Comparison of ENCODE assay signal across 7 mouse cellular contexts in genomic region chr4:123686368-123687024, GRCm38 (mm10). TPM values are rescaled to one million over a fixed set of nuclear protein-coding genes. Genes with fewer than 3 reads are reported as not detected.
DNase-seq lines count a peak whose midpoint lies in the region; ATAC-seq lines count a peak whose summit lies in the region.

No protein-coding gene starts in this region.

- peaks cover 17% of the 10 kb centered on the region for H3K4me1 ChIP-seq in forebrain, embryonic 12.5 days
- H3K4me1 ChIP-seq in intestine, embryonic 16.5 days (ENCODE audit: control insufficient read depth, insufficient read depth, low read length): peaks cover 14% of the 10 kb centered on the region

- H3K9me3 ChIP-seq in forebrain, embryonic 12.5 days: no peaks in the 10 kb centered on the region
- no peaks in the 10 kb centered on the region for H3K9me3 ChIP-seq in intestine, embryonic 16.5 days (ENCODE audit: control insufficient read depth, low read length)

- H3K4me3 ChIP-seq in forebrain, embryonic 12.5 days (replicated peaks): peak overlapping the region; percentile 83
- peak overlapping the region; percentile 82 for H3K4me3 ChIP-seq in intestine, embryonic 16.5 days (ENCODE audit: low read length)

- WGBS in forebrain, embryonic 12.5 days: under 1% methylated on average over 55 of the region's 56 CpGs
- WGBS in intestine, embryonic 16.5 days: under 1% methylated on average over 55 of the region's 56 CpGs

- H3K27ac ChIP-seq in forebrain, embryonic 12.5 days: peak overlapping the region; percentile 82
- H3K27ac ChIP-seq in intestine, embryonic 16.5 days (ENCODE audit: low read length): peak overlapping the region; percentile 18; the same call in 1 of the 2 replicates

- H3K4me2 ChIP-seq in forebrain, embryonic 12.5 days: peak overlapping the region; percentile 99
- peak overlapping the region; percentile 100 for H3K4me2 ChIP-seq in intestine, embryonic 16.5 days (ENCODE audit: low read depth, low read length)

- peak; percentile 22 for DNase-seq in ovary, postnatal 36 days (ENCODE audit: low spot score)
- no peak for DNase-seq in ovary, postnatal 14 days (ENCODE audit: low spot score)
- DNase-seq in cerebellum, adult 18-20 months: peak; percentile 59 to 70
- DNase-seq in T-cell, adult 2 months (ENCODE audit: low spot score): no peak

- H3K27me3 ChIP-seq in forebrain, embryonic 12.5 days: peaks cover 11% of the 10 kb centered on the region
- peaks cover 3% of the 10 kb centered on the region for H3K27me3 ChIP-seq in intestine, embryonic 16.5 days (replicated peaks; ENCODE audit: control insufficient read depth, insufficient read depth, low read length)

- peak; percentile 68 for ATAC-seq in forebrain, embryonic 12.5 days (ENCODE audit: low FRiP score)
- ATAC-seq in intestine, embryonic 16.5 days: peak; percentile 52
- ATAC-seq in monocyte, adult 5-6 weeks (replicated peaks; ENCODE audit: insufficient number of reproducible peaks, low FRiP score, low TSS enrichment, poor library complexity, severe bottlenecking): 0 out of 2 replicates have a peak, but pooled peaks have one; percentile 22

- H3K9ac ChIP-seq in forebrain, embryonic 12.5 days: peak overlapping the region; percentile 90
- peak overlapping the region; percentile 72 for H3K9ac ChIP-seq in intestine, embryonic 16.5 days (ENCODE audit: low read depth, low read length)

- H3K36me3 ChIP-seq in forebrain, embryonic 12.5 days (replicated peaks): peaks cover 4% of the 10 kb centered on the region; the same call in 1 of the 2 replicates
- H3K36me3 ChIP-seq in intestine, embryonic 16.5 days (ENCODE audit: control insufficient read depth, insufficient read depth, low read length): no peaks in the 10 kb centered on the region

RNA-seq across cellular contexts. Expression of gene Macf1, which starts 2.3 kb away (rescaled TPM):
- 75.6 and 77.9 TPM in 2 replicates for polyA plus RNA-seq in forebrain, embryonic 12.5 days (2016; fragmentation: Nextera tagmentation; extraction: Ambion mirVana)
- polyA plus RNA-seq in intestine, embryonic 16.5 days (2015; fragmentation: Nextera tagmentation; extraction: Ambion mirVana): 18.9 and 19.7 TPM in 2 replicates
- 368 to 783 TPM (median 392 TPM) in 3 replicates for total RNA-seq in monocyte, adult 5-6 weeks (2017)

RNA-seq across cellular contexts. Expression of gene Ndufs5, which starts 31.5 kb away (rescaled TPM):
- polyA plus RNA-seq in forebrain, embryonic 12.5 days (2016; fragmentation: Nextera tagmentation; extraction: Ambion mirVana): 315 and 318 TPM in 2 replicates
- polyA plus RNA-seq in intestine, embryonic 16.5 days (2015; fragmentation: Nextera tagmentation; extraction: Ambion mirVana): 322 and 330 TPM in 2 replicates
- 58.3 to 116 TPM (median 73.9 TPM) in 3 replicates for total RNA-seq in monocyte, adult 5-6 weeks (2017)

Comparison
In these comparisons a context has a peak if more than half of its experiments do, and no peak if none do; other contexts are left out.
1. DNase-seq: peak in ovary, postnatal 36 days (single experiment) and cerebellum, adult 18-20 months (2 of 2); none in ovary, postnatal 14 days (single experiment) and T-cell, adult 2 months (single experiment).
2. Peak in every context shown above with its lines, with median percentiles within 50 percentile points of each other: ATAC-seq.